Mouse (Mus musculus): ENCODE measurements around the gene Fancc. TPM values are rescaled to one million over a fixed set of nuclear protein-coding genes. Genes with fewer than 3 reads are reported as not detected.
"Not testable (repeated sequence)": the region's sequence is repeated elsewhere in the genome, so short reads cannot be mapped to it uniquely, and the experiment has no call there.

Fancc gene
- polyA plus RNA-seq, 1 experiment from 2014 or later = 21.8 TPM

DNA sequence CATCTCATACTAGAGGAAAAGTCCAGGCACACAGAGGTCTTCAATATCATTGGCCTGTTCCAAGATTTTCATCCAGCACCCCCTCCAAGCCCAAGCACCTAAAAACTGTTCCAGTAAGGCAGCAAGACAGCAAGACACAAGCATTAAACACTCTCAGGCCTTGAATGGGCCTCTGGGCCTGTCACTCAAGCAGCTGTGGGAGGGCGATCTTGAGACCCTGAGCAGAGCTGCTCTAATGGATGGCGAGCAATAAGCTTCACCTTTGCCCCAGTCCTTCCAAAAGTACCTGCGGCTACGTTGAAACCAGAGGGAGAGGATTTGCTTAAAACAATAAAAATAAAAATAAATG, 66.4 kb downstream of the Fancc start:
- peak overlapping the region; percentile 63 for H3K4me2 ChIP-seq (ENCODE audit: low read depth, low read length)
- H3K36me3 ChIP-seq (replicated peaks; ENCODE audit: control insufficient read depth, insufficient read depth, low read depth, low read length) = no peaks in the 10 kb centered on the region

DNA sequence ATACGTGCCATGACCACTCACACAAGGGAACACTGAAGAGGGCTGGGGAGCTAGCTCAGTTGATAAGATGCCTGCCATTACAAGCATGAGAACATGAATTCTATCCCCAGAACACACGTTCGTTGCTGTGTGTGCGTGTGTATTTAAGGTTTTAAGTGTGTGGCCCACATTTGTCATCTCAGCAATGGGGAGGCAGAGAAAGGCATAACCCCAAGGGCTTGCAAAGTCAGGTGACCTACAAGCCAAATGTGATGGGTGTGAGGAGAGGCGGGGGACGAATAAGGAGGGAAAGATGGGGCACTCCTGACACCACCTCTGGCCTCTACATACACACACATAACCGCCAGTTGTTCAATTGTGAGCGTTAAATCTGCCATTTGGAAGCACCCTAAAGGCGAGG, 66.9 kb downstream of the Fancc start:
- no peaks in the 10 kb centered on the region for H3K36me3 ChIP-seq (replicated peaks; ENCODE audit: control insufficient read depth, insufficient read depth, low read depth, low read length)
- H3K4me1 ChIP-seq (ENCODE audit: control insufficient read depth, insufficient read depth, low read length) = no peaks in the 10 kb centered on the region
- peak overlapping the region; percentile 63 for H3K4me2 ChIP-seq (ENCODE audit: low read depth, low read length)
- H3K27me3 ChIP-seq (ENCODE audit: control insufficient read depth, insufficient read depth, low read length) = no peaks in the 10 kb centered on the region
- no peak overlapping the region for H3K27ac ChIP-seq (replicated peaks; ENCODE audit: low read depth, low read length)
- no peak for DNase-seq (ENCODE audit: low spot score)
- H3K9me3 ChIP-seq (replicated peaks; ENCODE audit: control insufficient read depth, low read length) = no peaks in the 10 kb centered on the region
- no peak for ATAC-seq (replicated peaks; ENCODE audit: insufficient number of reproducible peaks, low FRiP score, low TSS enrichment, low read depth)
- peak overlapping the region; percentile 58; the same call in 1 of the 2 replicates for H3K4me3 ChIP-seq (ENCODE audit: low read depth, low read length)
- no peak overlapping the region for H3K9ac ChIP-seq (replicated peaks; ENCODE audit: low read length)
- 77% methylated on average over 9 of the region's 9 CpGs for WGBS

More for the DNA sequence above, 66.4 kb downstream of the Fancc start:
- peak overlapping the region; percentile 51 for H3K9ac ChIP-seq (replicated peaks; ENCODE audit: low read length)
- H3K27ac ChIP-seq (replicated peaks; ENCODE audit: low read depth, low read length) = 0 out of 2 replicates have a peak overlapping the region, but pooled peaks have one; percentile 11
- H3K27me3 ChIP-seq (ENCODE audit: control insufficient read depth, insufficient read depth, low read length) = no peaks in the 10 kb centered on the region
- no peaks in the 10 kb centered on the region for H3K9me3 ChIP-seq (replicated peaks; ENCODE audit: control insufficient read depth, low read length)
- 0% methylated on average over 4 of the region's 4 CpGs for WGBS
- DNase-seq (ENCODE audit: low spot score) = no peak
- peak overlapping the region; percentile 58 for H3K4me3 ChIP-seq (ENCODE audit: low read depth, low read length)
- H3K4me1 ChIP-seq (ENCODE audit: control insufficient read depth, insufficient read depth, low read length) = no peaks in the 10 kb centered on the region
- peak; percentile 86 for ATAC-seq (replicated peaks; ENCODE audit: insufficient number of reproducible peaks, low FRiP score, low TSS enrichment, low read depth)

DNA sequence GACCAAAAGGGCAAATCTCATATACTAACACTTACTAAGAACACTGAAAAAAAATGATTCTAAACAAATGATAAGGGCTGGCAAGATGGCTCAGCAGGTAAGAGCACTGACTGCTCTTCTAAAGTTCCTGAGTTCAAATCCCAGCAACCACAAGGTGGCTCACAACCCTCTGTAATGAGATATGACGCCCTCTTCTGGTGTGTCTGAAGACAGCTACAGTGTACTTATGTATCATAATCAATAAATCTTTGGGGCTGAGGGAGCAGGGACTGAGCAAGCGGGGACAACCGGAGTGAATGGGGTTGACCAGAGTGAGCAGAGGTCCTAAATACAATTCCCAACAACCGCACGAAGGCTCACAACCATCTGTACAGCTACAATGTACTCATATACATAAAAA, 68.9 kb downstream of the Fancc start:
- WGBS = 95% methylated on average over 5 of the region's 5 CpGs
- not testable (repeated sequence) for ATAC-seq (replicated peaks; ENCODE audit: insufficient number of reproducible peaks, low FRiP score, low TSS enrichment, low read depth); H3K4me3 ChIP-seq (ENCODE audit: low read depth, low read length); H3K4me2 ChIP-seq (ENCODE audit: low read depth, low read length); H3K4me1 ChIP-seq (ENCODE audit: control insufficient read depth, insufficient read depth, low read length); H3K9ac ChIP-seq (replicated peaks; ENCODE audit: low read length); DNase-seq (ENCODE audit: low spot score); H3K9me3 ChIP-seq (replicated peaks; ENCODE audit: control insufficient read depth, low read length); H3K36me3 ChIP-seq (replicated peaks; ENCODE audit: control insufficient read depth, insufficient read depth, low read depth, low read length); H3K27me3 ChIP-seq (ENCODE audit: control insufficient read depth, insufficient read depth, low read length); H3K27ac ChIP-seq (replicated peaks; ENCODE audit: low read depth, low read length)

- Histone ChIP-seq H3K4me2 (ENCODE audit: low read depth, low read length) (no peak overlapping the region), H3K9ac (replicated peaks; ENCODE audit: low read length) (no peak overlapping the region), H3K9me3 (replicated peaks; ENCODE audit: control insufficient read depth, low read length) (no peaks in the 10 kb centered on the region), H3K36me3 (replicated peaks; ENCODE audit: control insufficient read depth, insufficient read depth, low read depth, low read length) (no peaks in the 10 kb centered on the region), H3K27ac (replicated peaks; ENCODE audit: low read depth, low read length) (no peak overlapping the region), H3K4me1 (ENCODE audit: control insufficient read depth, insufficient read depth, low read length) (no peaks in the 10 kb centered on the region), H3K4me3 (ENCODE audit: low read depth, low read length) (no peak overlapping the region), H3K27me3 (ENCODE audit: control insufficient read depth, insufficient read depth, low read length) (no peaks in the 10 kb centered on the region)
- WGBS = 93% methylated on average over 2 of the region's 2 CpGs
- ATAC-seq (replicated peaks; ENCODE audit: insufficient number of reproducible peaks, low FRiP score, low TSS enrichment, low read depth) (no peak), DNase-seq (ENCODE audit: low spot score) (no peak)
Observed at GRCm38 (mm10) chr13:63423060-63423459, 74.0 kb downstream of the Fancc start.

DNA sequence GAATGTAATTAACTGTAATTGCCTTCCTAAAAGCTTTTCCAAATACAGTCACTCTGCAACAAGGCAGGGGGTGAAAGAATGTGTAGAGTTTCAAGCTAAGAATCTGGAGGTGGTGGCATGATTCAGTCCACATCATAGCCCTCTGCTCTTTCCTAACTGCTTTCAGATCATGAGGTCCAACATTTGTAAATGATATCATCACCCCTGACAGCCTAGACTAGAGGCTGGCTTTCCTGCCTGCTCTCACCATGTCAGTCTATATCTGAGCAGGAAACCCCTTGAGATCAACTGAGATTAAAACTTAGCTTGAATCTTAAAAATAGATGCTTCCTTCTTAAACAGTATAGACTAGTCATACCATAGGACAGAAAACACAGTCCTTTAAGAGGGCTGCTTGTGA, 75.9 kb downstream of the Fancc start:
- Histone ChIP-seq H3K27ac (replicated peaks; ENCODE audit: low read depth, low read length) (no peak overlapping the region), H3K4me2 (ENCODE audit: low read depth, low read length) (no peak overlapping the region), H3K9me3 (replicated peaks; ENCODE audit: control insufficient read depth, low read length) (no peaks in the 10 kb centered on the region), H3K4me1 (ENCODE audit: control insufficient read depth, insufficient read depth, low read length) (no peaks in the 10 kb centered on the region), H3K4me3 (ENCODE audit: low read depth, low read length) (no peak overlapping the region), H3K36me3 (replicated peaks; ENCODE audit: control insufficient read depth, insufficient read depth, low read depth, low read length) (no peaks in the 10 kb centered on the region), H3K9ac (replicated peaks; ENCODE audit: low read length) (no peak overlapping the region), H3K27me3 (ENCODE audit: control insufficient read depth, insufficient read depth, low read length) (no peaks in the 10 kb centered on the region)
- no peak for ATAC-seq (replicated peaks; ENCODE audit: insufficient number of reproducible peaks, low FRiP score, low TSS enrichment, low read depth)
- no peak for DNase-seq (ENCODE audit: low spot score)

DNA sequence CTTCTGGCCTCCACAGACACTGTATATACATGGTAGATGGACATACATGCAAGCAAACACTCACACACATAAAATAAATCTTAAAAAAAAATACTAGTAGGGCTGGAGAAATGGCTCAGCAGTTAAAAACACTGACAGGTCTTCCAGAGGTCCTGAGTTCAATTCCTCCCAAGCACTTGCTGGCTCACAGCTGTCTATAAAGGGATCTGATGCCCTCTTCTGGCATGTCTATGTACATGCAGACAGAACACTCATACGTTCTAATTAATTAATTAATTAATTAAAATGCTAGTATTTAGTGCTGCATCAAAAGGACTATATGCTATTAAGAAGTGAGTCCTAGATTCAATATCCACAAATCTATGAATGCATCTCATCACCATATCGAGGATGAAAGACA, 78.9 kb downstream of the Fancc start:
- no peak for ATAC-seq (replicated peaks; ENCODE audit: insufficient number of reproducible peaks, low FRiP score, low TSS enrichment, low read depth)
- WGBS = 87% methylated on average over 2 of the region's 2 CpGs
- H3K4me2 ChIP-seq (ENCODE audit: low read depth, low read length) = no peak overlapping the region

GRCm38 (mm10) chr13:63416824-63417223, 80.3 kb downstream of the Fancc start:
- ATAC-seq (replicated peaks; ENCODE audit: insufficient number of reproducible peaks, low FRiP score, low TSS enrichment, low read depth) = no peak
- no peaks in the 10 kb centered on the region; the same call in 1 of the 2 replicates for H3K36me3 ChIP-seq (replicated peaks; ENCODE audit: control insufficient read depth, insufficient read depth, low read depth, low read length)
- H3K27ac ChIP-seq (replicated peaks; ENCODE audit: low read depth, low read length) = no peak overlapping the region
- H3K4me2 ChIP-seq (ENCODE audit: low read depth, low read length) = no peak overlapping the region
- no peak for DNase-seq (ENCODE audit: low spot score)
- no peak overlapping the region for H3K4me3 ChIP-seq (ENCODE audit: low read depth, low read length)
- WGBS = 53% methylated on average over 3 of the region's 3 CpGs
- no peaks in the 10 kb centered on the region for H3K9me3 ChIP-seq (replicated peaks; ENCODE audit: control insufficient read depth, low read length)
- H3K4me1 ChIP-seq (ENCODE audit: control insufficient read depth, insufficient read depth, low read length) = no peaks in the 10 kb centered on the region
- H3K9ac ChIP-seq (replicated peaks; ENCODE audit: low read length) = no peak overlapping the region
- H3K27me3 ChIP-seq (ENCODE audit: control insufficient read depth, insufficient read depth, low read length) = no peaks in the 10 kb centered on the region

More for the DNA sequence above, 78.9 kb downstream of the Fancc start:
- H3K27ac ChIP-seq (replicated peaks; ENCODE audit: low read depth, low read length) = no peak overlapping the region
- H3K4me1 ChIP-seq (ENCODE audit: control insufficient read depth, insufficient read depth, low read length) = no peaks in the 10 kb centered on the region
- H3K36me3 ChIP-seq (replicated peaks; ENCODE audit: control insufficient read depth, insufficient read depth, low read depth, low read length) = no peaks in the 10 kb centered on the region
- H3K27me3 ChIP-seq (ENCODE audit: control insufficient read depth, insufficient read depth, low read length) = no peaks in the 10 kb centered on the region
- H3K9me3 ChIP-seq (replicated peaks; ENCODE audit: control insufficient read depth, low read length) = no peaks in the 10 kb centered on the region
- H3K9ac ChIP-seq (replicated peaks; ENCODE audit: low read length) = no peak overlapping the region
- no peak for DNase-seq (ENCODE audit: low spot score)
- no peak overlapping the region for H3K4me3 ChIP-seq (ENCODE audit: low read depth, low read length)

DNA sequence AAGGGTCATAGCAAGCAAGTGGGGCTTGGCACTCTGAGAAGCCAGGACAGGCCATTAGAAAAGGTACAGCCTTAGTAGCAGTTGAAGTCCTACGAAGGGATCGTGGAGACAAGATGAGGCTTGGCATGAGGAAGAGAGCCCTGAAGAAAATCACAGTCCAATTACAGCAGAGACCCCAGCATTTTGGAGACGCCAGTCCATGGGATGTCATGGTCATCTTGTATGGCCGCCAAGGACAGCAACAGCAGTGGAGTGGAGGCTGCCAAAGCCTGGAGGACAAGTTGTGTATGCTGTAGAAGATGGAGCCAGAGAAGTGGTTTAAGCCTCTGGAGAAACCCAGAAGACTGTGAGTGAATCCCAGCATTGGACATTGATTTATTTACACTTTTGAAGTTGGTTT, 84.4 kb downstream of the Fancc start:
- no peaks in the 10 kb centered on the region for H3K9me3 ChIP-seq (replicated peaks; ENCODE audit: control insufficient read depth, low read length)
- H3K4me1 ChIP-seq (ENCODE audit: control insufficient read depth, insufficient read depth, low read length) = no peaks in the 10 kb centered on the region
- DNase-seq (ENCODE audit: low spot score) = no peak
- ATAC-seq (replicated peaks; ENCODE audit: insufficient number of reproducible peaks, low FRiP score, low TSS enrichment, low read depth) = no peak
- H3K4me2 ChIP-seq (ENCODE audit: low read depth, low read length) = no peak overlapping the region
- H3K27ac ChIP-seq (replicated peaks; ENCODE audit: low read depth, low read length) = no peak overlapping the region
- 98% methylated on average over 4 of the region's 4 CpGs for WGBS
- no peak overlapping the region for H3K9ac ChIP-seq (replicated peaks; ENCODE audit: low read length)
- H3K4me3 ChIP-seq (ENCODE audit: low read depth, low read length) = no peak overlapping the region
- H3K36me3 ChIP-seq (replicated peaks; ENCODE audit: control insufficient read depth, insufficient read depth, low read depth, low read length) = no peaks in the 10 kb centered on the region; the same call in 1 of the 2 replicates
- no peaks in the 10 kb centered on the region for H3K27me3 ChIP-seq (ENCODE audit: control insufficient read depth, insufficient read depth, low read length)

Data from embryonic facial prominence, embryonic 11.5 days (tissue).